Mouse (Mus musculus): ENCODE measurements around the gene Ackr4. TPM values are rescaled to one million over a fixed set of nuclear protein-coding genes. Genes with fewer than 3 reads are reported as not detected.

Gene Ackr4
- total RNA-seq (2012; rRNA removed) (0.13 and 0.27 TPM in 2 replicates), polyA plus RNA-seq (2012; ENCODE audit: insufficient read depth in 1 of 2, insufficient read length in 2 of 2, low read depth in 1 of 2, low replicate concordance in 2 of 2, missing spikeins in 1 of 2) (under 1 TPM in 1 of 2 experiments, not detected in 1; 0.10 TPM)

DNA sequence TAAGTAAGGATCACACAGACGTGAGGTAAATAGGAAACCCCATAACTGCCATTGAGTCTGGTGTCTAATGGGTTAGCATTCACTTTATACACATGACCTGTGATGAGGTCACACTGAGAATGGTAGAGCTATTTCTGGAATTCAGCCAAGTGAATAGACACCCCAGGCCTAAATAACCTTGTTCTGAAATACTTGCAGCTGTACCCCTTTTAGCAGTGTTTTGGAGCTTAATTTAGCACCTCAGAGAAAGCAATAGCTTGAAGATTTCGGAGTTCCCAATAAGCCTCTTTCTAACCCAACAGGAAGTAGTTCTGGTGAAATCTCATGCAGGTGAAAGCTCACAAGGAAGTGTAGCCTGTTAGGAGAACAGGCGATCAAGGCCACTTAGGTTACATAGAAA, at the start of gene Ackr4:
Gene Ackr4, minus strand, starts transcription at position 101 of the 400 bp plus-strand sequence.
- Histone ChIP-seq H3K27me3 (ENCODE audit: control insufficient read depth in 1 of 2, insufficient read depth in 2 of 2, low read length in 2 of 2) (no peaks in the 10 kb centered on the region; a peak in 1 of 4 replicates), H3K4me1 (ENCODE audit: control insufficient read depth in 1 of 2, insufficient read depth in 2 of 2, low read length in 2 of 2) (no peaks in the 10 kb centered on the region), H3K36me3 (ENCODE audit: control insufficient read depth in 1 of 2, insufficient read depth in 2 of 2, low read length in 2 of 2) (no peaks in the 10 kb centered on the region), H3K9ac (ENCODE audit: control insufficient read depth, low read depth, low read length, poor library complexity, severe bottlenecking) (no peak within 1 kb of the TSS), H3K27ac (ENCODE audit: control insufficient read depth, low read depth, low read length) (no peak within 1 kb of the TSS), H3K79me2 (ENCODE audit: control insufficient read depth, insufficient read depth, low read length, poor library complexity) (no peaks in the 10 kb centered on the region), H3K4me3 (ENCODE audit: control insufficient read depth in 1 of 2, insufficient read depth in 1 of 2, low read depth in 2 of 2, low read length in 2 of 2) (no peak within 1 kb of the TSS), H3K9me3 (replicated peaks; ENCODE audit: insufficient read depth, low read length) (no peaks in the 10 kb centered on the region)
- no peak for TF ChIP-seq GATA1 (IDR thresholded peaks at IDR 0.05; ENCODE audit: low read depth, low read length)
- TF ChIP-seq MAFK (IDR thresholded peaks at IDR 0.05; ENCODE audit: borderline replicate concordance, low read depth, low read length): no peak
- TF ChIP-seq ELF1 (IDR thresholded peaks at IDR 0.05; ENCODE audit: low read depth, low read length): no peak
- TF ChIP-seq ETS1 (IDR thresholded peaks at IDR 0.05; ENCODE audit: low read depth, low read length): no peak
- TF ChIP-seq POLR2AphosphoS2 (IDR thresholded peaks at IDR 0.05; ENCODE audit: low read length): no peak
- TF ChIP-seq BHLHE40 (IDR thresholded peaks at IDR 0.05; ENCODE audit: borderline replicate concordance, low read depth, low read length): no peak
- TF ChIP-seq KAT2A (conservative IDR thresholded peaks at IDR 0.05; ENCODE audit: low read depth, low read length): no peak
- no peak for TF ChIP-seq SIN3A (IDR thresholded peaks at IDR 0.05; ENCODE audit: low read length)
- TF ChIP-seq SMC3 (IDR thresholded peaks at IDR 0.05; ENCODE audit: low read depth, low read length): no peak
- TF ChIP-seq RCOR1 (IDR thresholded peaks at IDR 0.05; ENCODE audit: low read depth, low read length): no peak
- TF ChIP-seq MEF2A (IDR thresholded peaks at IDR 0.05; ENCODE audit: extremely low read depth, insufficient replicate concordance, low read depth, low read length, poor library complexity, severe bottlenecking): no peak
- TF ChIP-seq CTCF (IDR thresholded peaks at IDR 0.05 in 2 of 3, conservative IDR thresholded peaks at IDR 0.05 in 1 of 3; ENCODE audit: control insufficient read depth in 1 of 3, insufficient read depth in 1 of 3, low read depth in 2 of 3, low read length in 3 of 3, poor library complexity in 1 of 3, severe bottlenecking in 1 of 3): no peak
- no peak for DNase-seq (ENCODE audit: low read depth, low spot score)

DNA sequence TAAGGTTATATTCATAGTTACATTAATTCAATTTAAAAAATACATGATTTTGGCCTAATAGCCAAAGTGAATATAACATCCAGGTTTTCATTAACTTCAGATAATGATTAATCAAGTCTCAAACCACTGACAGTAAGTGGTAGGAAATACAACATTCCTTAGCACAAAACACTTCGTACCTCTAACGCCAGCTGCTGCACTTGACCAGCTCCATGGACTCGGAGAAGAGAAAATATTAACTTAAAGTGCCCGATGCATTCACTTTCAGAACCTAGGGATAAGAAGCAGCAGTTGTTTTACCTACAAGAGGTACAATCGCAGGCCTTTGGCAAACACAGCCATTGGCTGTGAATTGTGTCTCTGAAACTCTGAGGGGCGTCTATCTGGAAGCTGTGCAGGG, 45.6 kb upstream of the Ackr4 start:
- Histone ChIP-seq H3K27ac (ENCODE audit: control insufficient read depth, low read depth, low read length) (no peak overlapping the region), H3K27me3 (ENCODE audit: control insufficient read depth in 1 of 2, insufficient read depth in 2 of 2, low read length in 2 of 2) (no peaks in the 10 kb centered on the region), H3K9ac (ENCODE audit: control insufficient read depth, low read depth, low read length, poor library complexity, severe bottlenecking) (no peak overlapping the region), H3K4me3 (ENCODE audit: control insufficient read depth in 1 of 2, insufficient read depth in 1 of 2, low read depth in 2 of 2, low read length in 2 of 2) (no peak overlapping the region), H3K4me1 (ENCODE audit: control insufficient read depth in 1 of 2, insufficient read depth in 2 of 2, low read length in 2 of 2) (no peaks in the 10 kb centered on the region), H3K36me3 (ENCODE audit: control insufficient read depth in 1 of 2, insufficient read depth in 2 of 2, low read length in 2 of 2) (peaks cover 0 to 11% of the 10 kb centered on the region in 2 experiments; a peak in 2 of 4 replicates), H3K79me2 (ENCODE audit: control insufficient read depth, insufficient read depth, low read length, poor library complexity) (no peaks in the 10 kb centered on the region), H3K9me3 (replicated peaks; ENCODE audit: insufficient read depth, low read length) (no peaks in the 10 kb centered on the region)
- no peak for DNase-seq (ENCODE audit: low read depth, low spot score)
- TF ChIP-seq RAD21 (IDR thresholded peaks at IDR 0.05; ENCODE audit: low read depth, low read length) (no peak), MAX (IDR thresholded peaks at IDR 0.05; ENCODE audit: low read length) (no peak), RCOR1 (IDR thresholded peaks at IDR 0.05; ENCODE audit: low read depth, low read length) (no peak), ZMIZ1 (IDR thresholded peaks at IDR 0.05; ENCODE audit: low read depth, low read length) (no peak), NELFE (IDR thresholded peaks at IDR 0.05; ENCODE audit: low read depth, low read length) (no peak), JUND (IDR thresholded peaks at IDR 0.05; ENCODE audit: low read depth, low read length) (no peak), CTCF (IDR thresholded peaks at IDR 0.05 in 2 of 3, conservative IDR thresholded peaks at IDR 0.05 in 1 of 3; ENCODE audit: control insufficient read depth in 1 of 3, insufficient read depth in 1 of 3, low read depth in 2 of 3, low read length in 3 of 3, poor library complexity in 1 of 3, severe bottlenecking in 1 of 3) (no peak), MEF2A (IDR thresholded peaks at IDR 0.05; ENCODE audit: extremely low read depth, insufficient replicate concordance, low read depth, low read length, poor library complexity, severe bottlenecking) (no peak), ZC3H11A (IDR thresholded peaks at IDR 0.05; ENCODE audit: low read depth, low read length) (no peak)
